Mouse (Mus musculus) neural tube, embryonic 10.5 days (tissue): Measurements from ENCODE around the gene Trak1.

Source experiments
- DNase-seq: peaks from one replicate; pipeline ENCODE4 v3.0.0-alpha.2; 2017; ENCODE audit warnings: low spot score; ENCODE audit errors: extremely low spot score

Gene Trak1

DNA sequence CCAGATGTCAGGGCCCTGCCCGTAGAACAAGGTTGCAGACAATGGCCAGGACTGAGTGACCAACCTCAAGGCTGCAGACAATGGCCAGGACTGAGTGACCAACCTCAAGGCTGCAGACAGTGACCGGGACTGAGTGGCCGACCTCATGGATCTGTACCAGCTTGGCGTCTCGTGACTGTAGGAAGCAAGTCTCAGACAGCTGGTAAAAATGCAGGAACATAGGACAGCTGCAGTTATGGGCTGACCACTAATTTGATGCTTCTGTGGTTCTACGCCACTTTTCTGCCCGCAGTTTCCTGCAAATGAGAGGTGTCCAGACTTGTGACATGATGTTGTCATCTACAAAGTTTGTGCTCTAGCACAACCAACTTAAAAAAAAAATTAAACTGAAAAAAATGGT is 4.1 kb upstream of the Trak1 start:
- DNase-seq: no peak

DNA sequence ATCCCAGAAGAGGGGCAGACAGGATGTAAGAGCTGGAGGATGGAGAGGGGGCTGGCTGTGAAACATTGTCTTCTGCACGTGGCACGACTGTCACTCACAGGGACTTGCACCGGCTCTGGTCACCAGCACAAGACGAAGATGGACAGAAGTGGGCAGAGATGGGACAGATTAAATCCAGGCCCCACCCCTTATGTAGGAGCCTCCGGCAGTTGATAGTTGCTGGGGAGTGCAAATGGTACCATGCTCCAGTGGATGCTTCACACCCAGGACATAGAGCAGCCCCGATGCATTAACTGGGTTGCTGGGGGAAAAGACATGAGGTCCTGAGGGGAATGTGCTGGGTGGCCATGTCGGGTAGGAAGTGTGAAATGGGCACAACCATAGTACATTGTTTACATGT is 2.1 kb upstream of the Trak1 start:
- no peak for DNase-seq

DNA sequence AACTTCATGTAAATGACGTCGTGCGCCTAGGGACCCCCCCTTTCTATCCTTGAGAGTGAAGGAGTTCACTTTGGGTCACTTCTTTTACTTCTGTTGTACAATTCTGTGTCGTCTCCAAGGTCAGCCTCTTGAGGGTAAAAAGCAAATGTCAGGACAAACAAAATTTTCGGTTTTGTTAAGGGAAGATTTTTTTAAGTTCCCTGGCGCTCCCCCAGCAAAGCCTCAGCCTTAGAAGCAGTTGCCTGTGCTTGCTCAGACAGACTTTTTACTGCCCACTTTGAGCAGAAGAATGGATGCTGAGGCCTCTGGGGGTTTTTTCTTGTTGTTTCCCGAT is 730 bp downstream of the Trak1 start:
- no peak for DNase-seq

DNA sequence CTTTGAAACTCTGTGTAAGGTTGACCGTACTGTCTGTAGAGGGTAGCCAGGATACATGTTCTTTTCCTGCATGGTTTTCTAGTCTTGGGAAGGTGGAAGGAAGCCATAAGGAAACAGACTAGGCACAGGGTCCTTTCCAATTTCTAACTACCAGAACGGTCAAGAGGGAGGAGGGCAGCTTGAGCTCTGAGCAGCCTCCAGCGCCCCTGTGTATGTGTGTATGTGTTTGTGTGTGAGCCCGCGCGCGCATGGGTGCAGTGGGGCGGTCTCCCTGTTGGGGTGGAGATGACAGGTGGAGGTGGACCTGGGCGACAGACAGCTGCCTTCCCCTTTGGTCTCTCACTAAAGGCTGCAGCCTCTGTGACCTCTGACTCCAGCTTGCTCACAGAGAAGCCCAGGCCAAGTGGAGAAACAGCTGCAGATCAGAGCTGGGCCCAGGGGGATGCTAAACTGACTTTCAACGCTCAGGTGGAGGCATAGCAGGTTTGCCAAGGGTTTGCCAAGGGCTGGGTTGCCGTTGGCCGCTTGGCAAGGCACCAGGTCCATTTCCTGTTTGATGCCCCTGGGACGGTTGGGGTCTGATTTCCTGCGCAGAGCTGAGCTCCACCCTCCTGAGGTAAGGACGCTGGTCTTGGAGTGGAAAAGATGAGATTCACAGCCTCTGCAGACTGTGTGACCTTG is 1.2 kb downstream of the Trak1 start:
- DNase-seq: peak; percentile 35

DNA sequence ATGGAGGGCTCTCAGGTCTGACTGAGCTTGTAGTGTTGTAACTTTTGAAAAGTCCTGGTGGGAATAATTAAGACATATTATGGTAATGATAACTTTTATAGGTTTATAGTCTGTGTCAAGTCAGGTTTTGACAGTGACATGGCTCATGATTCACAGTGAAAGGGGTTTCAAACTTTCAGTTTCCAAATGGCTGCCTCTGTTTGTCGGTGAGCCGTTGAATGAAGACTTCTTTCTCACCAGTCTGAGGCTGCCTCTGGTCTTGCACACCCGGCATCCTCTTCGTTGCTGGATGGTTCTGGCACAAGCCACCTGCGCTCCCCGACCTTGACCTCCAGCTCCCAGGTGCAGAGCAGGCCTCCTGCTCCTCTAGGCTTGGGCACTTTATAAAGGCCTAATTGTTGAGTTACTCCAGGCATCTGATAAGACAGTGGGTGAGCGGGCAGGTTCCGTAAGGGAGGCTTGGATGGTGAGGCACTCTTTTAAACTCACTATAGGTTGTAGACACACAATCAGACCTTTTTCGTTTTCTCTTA is 2.0 kb downstream of the Trak1 start:
- no peak for DNase-seq

DNA sequence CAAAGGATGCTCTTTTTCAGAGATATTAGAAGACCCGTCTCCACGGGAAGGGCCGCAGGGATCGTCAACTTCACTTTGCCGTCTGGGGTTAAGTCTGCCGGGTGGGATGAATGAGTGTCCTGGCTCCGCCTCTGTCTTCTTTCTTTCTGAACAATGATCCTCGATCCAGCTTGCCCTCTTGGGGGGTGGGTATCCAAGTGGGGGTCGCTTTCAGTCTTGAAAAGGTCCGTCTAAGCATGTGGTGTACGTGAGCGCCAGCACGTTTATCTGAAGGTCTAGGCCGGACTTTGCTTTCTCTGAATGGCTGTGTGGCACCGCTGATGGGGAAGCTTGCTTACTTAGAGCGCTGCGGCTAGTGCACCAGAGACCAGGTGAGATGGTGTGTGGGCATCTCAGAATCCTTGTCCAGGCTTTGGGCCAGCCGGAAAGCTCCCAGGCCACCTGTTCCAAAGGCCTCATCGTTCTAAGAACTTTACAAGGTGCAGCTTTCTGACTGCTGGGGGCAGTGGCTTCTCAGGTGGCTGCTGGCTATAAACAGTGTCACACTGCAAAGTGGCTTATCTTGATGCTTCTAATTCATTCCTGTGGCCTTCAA is 2.8 kb downstream of the Trak1 start:
- DNase-seq: peak; percentile 47

DNA sequence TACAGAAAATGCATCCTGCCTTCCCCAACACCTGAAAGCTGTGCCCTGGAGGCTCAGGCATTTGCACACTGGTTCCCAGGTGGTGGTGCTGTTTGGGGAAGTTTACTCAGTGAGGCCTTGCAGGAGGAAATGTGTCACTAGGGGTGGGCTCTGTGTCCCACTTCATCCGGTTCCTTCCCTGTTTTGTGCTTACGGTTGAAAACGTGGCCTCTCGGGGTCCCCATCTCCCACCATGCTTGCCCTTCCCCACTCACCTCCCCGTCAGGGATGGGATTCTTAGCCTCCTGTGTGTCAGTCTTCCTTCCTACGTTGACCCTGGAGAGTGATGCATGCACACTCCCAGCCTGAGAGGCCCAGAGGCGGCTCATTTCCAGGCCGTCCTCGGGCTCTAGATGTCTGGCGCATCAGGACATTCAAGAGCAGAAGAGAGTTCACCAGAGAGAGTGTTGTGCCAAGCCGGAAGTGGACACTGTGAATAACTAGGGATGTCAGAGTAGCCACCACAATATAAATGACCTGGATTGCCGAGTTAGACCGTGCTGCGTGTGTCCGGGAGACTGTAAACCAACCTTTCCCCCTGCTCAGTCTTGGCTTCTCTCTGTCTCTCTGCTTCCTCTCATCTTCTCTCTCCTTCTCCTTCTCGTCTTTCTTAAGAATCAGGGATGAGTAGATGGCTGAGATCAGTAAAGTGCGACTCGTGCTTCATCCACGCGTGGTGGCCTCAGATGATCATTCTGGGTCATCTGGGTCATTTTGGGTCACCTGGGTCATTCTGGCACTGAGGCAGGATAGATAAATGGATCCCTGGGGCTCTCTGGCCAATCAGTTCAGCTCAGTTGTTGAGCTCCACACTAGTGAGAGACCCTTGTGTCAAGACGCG is 4.0 kb downstream of the Trak1 start:
- no peak for DNase-seq

DNA sequence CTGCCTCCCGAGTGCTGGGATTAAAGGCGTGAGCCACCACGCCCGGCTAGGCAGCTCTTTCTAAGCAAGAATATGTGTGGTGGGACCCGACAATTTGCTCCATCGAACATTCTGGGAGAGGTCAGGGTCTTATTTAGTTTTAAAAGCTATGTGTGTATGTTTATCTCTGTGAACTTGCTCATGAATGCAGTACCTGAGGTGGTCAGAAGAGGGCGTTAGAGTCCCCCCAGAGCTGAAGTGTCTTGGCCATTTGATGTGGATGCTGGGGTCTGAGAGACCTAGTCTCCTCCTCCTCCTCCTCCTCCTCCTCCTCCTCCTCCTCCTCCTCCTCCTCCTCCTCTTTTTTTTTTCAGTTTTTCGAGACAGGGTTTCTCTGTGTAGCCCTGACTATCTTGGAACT is 5.2 kb downstream of the Trak1 start:
- no peak for DNase-seq

GRCm38 (mm10) chr9:121303086-121303485 is 5.8 kb downstream of the Trak1 start:
- no peak for DNase-seq

- no peak for DNase-seq
These were observed 6.4 kb downstream of the Trak1 start for GRCm38 (mm10) chr9:121303748-121304147.

DNA sequence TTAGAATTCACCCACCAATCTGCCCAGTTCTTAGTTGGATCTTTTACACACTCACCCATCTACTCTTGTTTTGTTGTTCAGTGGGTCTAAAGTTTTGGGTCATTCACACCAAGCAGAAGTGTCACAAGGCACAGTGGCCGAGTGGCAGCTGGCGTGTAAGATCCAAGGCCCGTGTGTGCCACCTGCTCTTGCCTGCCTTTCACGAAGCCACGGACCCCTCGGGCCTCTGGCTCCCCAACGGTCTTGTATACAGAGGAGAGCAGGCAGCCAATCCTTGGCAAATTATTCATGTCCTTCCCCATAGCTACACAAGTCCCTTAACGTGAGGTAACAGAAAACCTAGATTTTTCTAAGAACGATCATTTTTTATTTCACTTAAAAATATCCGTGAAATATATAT is 7.2 kb downstream of the Trak1 start:
- no peak for DNase-seq

DNA sequence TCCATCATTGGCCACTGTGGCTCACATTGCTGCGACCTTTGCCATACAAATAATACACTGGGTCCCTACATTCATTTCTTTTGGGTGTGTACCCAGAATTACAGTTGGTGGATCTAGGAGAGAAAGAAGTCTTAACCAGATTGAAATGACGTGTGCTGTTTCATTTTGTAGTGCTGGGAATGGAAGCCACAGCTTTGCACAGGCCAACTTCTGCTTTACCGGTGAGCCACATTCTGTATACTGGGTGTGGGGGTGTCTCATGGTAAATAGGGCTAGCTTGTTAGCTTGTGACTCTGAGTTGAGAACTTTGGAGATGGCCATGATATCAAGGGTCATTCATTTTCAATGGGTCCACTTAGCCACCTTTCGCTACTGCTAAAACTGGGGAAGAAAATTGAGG is 8.2 kb downstream of the Trak1 start:
- DNase-seq: no peak

- no peak for DNase-seq
These were observed 12.0 kb downstream of the Trak1 start for GRCm38 (mm10) chr9:121309287-121309686.

DNA sequence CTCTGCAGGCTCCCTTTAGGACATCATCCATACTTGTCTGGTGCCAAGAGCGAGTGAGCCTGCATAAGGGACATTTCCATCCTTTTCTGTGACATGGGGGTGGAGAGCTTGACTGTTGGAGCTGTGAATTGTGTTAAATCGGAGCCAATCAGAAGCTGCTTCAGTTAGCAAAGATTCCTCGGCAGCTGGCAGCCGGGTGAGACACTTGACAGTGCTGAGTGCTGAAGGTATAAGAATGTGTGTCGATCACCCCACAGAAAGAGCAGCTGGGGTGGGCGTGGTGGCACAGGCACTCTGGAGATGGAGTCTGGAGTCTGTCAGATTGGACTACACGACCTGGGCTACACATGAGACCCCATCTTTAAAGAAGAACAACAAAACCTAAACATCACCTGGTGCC is 13.2 kb downstream of the Trak1 start:
- DNase-seq: no peak

DNA sequence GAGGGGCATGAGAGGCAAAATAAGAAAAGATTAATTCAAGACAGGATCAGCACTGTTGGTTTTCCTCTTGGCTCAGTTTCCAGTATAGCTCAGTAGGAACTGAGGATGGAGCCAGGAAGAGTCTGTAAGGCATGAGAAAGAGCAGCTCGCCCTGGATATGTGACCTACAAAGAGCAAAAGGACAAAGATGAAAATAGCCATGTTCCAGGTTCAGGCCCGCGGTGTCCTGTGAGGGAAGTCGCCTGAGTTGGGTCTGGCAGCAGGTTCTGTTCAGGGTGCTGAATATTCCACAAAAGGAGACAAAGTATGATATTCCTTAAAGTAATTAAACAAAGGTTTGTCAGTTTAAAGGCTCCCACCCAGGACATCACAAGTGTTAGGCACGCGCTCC is 14.5 kb downstream of the Trak1 start:
- no peak for DNase-seq

DNA sequence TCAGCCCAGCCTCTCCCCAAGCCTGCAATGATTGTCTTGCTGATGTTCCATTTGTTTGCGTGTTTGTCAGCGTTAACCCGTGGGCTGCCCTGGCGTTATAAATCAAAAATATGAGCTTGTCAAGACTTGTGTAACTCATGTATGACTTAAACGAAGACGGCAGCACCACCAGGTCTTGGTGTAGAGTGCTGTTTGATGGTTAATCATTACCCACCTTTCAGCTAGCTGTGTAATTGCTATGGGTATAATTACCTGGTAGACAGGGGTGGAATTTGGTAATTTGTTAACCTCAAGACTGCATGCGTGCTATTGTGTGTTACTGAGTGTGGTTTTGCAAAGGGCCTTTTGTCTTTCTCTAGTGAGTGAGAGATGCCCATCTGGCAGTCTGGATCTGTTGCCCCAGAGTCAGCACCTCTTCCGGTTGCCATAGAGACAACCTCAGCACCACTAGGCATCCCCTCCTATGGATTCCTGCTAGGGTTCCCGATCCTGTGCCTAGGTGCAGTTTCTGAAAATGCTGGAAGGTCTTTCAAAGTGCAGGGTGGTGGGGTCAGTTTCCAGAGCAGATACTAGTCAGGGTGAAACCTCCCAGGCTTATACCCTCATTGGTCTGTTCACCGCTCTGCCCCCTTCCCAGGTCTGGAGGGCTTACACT is 15.1 kb downstream of the Trak1 start:
- DNase-seq: peak; percentile 53

- peak; percentile 80 for DNase-seq
These were observed 16.5 kb downstream of the Trak1 start for GRCm38 (mm10) chr9:121313656-121314374.

GRCm38 (mm10) chr9:121314541-121315152 is 17.3 kb downstream of the Trak1 start:
- DNase-seq: peak; percentile 52

GRCm38 (mm10) chr9:121315901-121316595 is 18.7 kb downstream of the Trak1 start:
- no peak for DNase-seq
